ENCODE assay signal across 24 mouse cellular contexts in the genomic region with DNA sequence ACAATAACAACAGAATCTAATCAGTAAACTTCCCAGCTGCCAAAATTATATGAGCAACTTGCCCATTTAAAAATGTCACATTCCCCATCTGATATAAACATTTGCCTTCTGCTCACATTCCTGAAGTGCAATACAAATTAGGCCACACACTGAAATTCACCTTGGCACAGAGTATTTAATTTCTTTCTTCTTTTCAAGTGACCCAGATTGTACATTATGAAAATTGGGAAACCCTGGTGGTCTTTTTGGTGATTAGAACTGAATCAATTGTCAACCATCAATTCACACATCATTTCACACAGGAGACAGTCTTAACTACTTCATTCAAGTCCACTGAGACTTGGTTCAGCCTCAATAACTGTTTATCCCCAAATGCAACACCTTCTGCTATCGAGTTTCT. TPM values are rescaled to one million over a fixed set of nuclear protein-coding genes. Genes with fewer than 3 reads are reported as not detected.
DNase-seq lines count a peak whose midpoint lies in the region; ATAC-seq and TF ChIP-seq lines count a peak whose summit lies in the region.
"Had no signal": no experiment of that assay in that cellular context is flagged by ENCODE, and none has a peak within 500 bp of the region (broad histone marks: within the 10 kb centered on the region; RNA-seq: fewer than 3 reads in every experiment).

No protein-coding gene starts in this region.

- no peaks in the 10 kb centered on the region for H3K27me3 ChIP-seq in forebrain, embryonic 13.5 days
- H3K27me3 ChIP-seq in forebrain, embryonic 12.5 days = peaks cover 4% of the 10 kb centered on the region; the same call in 1 of the 2 replicates
- H3K27me3 ChIP-seq in MEL (ENCODE audit: control insufficient read depth in 1 of 2, insufficient read depth in 2 of 2, low read length in 2 of 2) = no peaks in the 10 kb centered on the region
- H3K27me3 ChIP-seq: embryonic facial prominence, embryonic 13.5 days; heart, embryonic 15.5 days; hindbrain, embryonic 13.5 days had no signal

- no peak for TF ChIP-seq RAD21 in MEL (IDR thresholded peaks at IDR 0.05; ENCODE audit: low read depth, low read length)

- no peak overlapping the region for H3K27ac ChIP-seq in forebrain, embryonic 13.5 days
- H3K27ac ChIP-seq in forebrain, embryonic 12.5 days = no peak overlapping the region
- peak overlapping the region; percentile 58 for H3K27ac ChIP-seq in MEL (ENCODE audit: control insufficient read depth, low read depth, low read length)
- H3K27ac ChIP-seq: embryonic facial prominence, embryonic 13.5 days; heart, adult 2 months; heart, embryonic 15.5 days; hindbrain, embryonic 13.5 days; hindbrain, postnatal 0 days had no signal

- H3K4me1 ChIP-seq in forebrain, embryonic 13.5 days = peaks cover 13% of the 10 kb centered on the region
- no peaks in the 10 kb centered on the region for H3K4me1 ChIP-seq in forebrain, embryonic 12.5 days
- H3K4me1 ChIP-seq in MEL (ENCODE audit: control insufficient read depth in 1 of 2, insufficient read depth in 2 of 2, low read length in 2 of 2) = peaks cover 3 to 10% of the 10 kb centered on the region in 2 experiments
- H3K4me1 ChIP-seq: embryonic facial prominence, embryonic 13.5 days; heart, embryonic 15.5 days; hindbrain, embryonic 13.5 days had no signal

- H3K4me2 ChIP-seq in forebrain, embryonic 13.5 days = no peak overlapping the region
- H3K4me2 ChIP-seq in forebrain, embryonic 12.5 days = no peak overlapping the region
- H3K4me2 ChIP-seq: embryonic facial prominence, embryonic 13.5 days; heart, embryonic 11.5 days; heart, embryonic 15.5 days; hindbrain, embryonic 13.5 days had no signal

- no peaks in the 10 kb centered on the region for H3K9me3 ChIP-seq in forebrain, embryonic 13.5 days (replicated peaks)
- H3K9me3 ChIP-seq in forebrain, embryonic 12.5 days = no peaks in the 10 kb centered on the region
- H3K9me3 ChIP-seq in MEL (replicated peaks; ENCODE audit: insufficient read depth, low read length) = no peaks in the 10 kb centered on the region
- H3K9me3 ChIP-seq: embryonic facial prominence, embryonic 13.5 days; heart, embryonic 15.5 days; hindbrain, embryonic 13.5 days had no signal

- no peak for TF ChIP-seq CTCF in MEL (IDR thresholded peaks at IDR 0.05 in 2 of 3, conservative IDR thresholded peaks at IDR 0.05 in 1 of 3; ENCODE audit: control insufficient read depth in 1 of 3, insufficient read depth in 1 of 3, low read depth in 2 of 3, low read length in 3 of 3, poor library complexity in 1 of 3, severe bottlenecking in 1 of 3)
- no peak for TF ChIP-seq CTCF in brain, embryonic 14.5 days (IDR thresholded peaks at IDR 0.05; ENCODE audit: borderline replicate concordance, extremely low read depth, insufficient read depth, insufficient read length)

- no peaks in the 10 kb centered on the region for H3K79me2 ChIP-seq in MEL (ENCODE audit: control insufficient read depth, insufficient read depth, low read length, poor library complexity)

- peak; percentile 58; the same call in 1 of the 2 replicates for ATAC-seq in forebrain, embryonic 13.5 days
- no peak for ATAC-seq in forebrain, embryonic 12.5 days (ENCODE audit: low FRiP score)
- ATAC-seq: hindbrain, postnatal 0 days had no signal

- H3K4me3 ChIP-seq in forebrain, embryonic 13.5 days = no peak overlapping the region
- H3K4me3 ChIP-seq in forebrain, embryonic 12.5 days (replicated peaks) = no peak overlapping the region
- H3K4me3 ChIP-seq in MEL (ENCODE audit: control insufficient read depth in 1 of 2, insufficient read depth in 1 of 2, low read depth in 2 of 2, low read length in 2 of 2) = no peak overlapping the region
- H3K4me3 ChIP-seq: embryonic facial prominence, embryonic 13.5 days; heart, adult 2 months; heart, embryonic 15.5 days; hindbrain, embryonic 13.5 days had no signal

- no peak for DNase-seq in MEL (ENCODE audit: low read depth, low spot score)
- DNase-seq in brain, embryonic 14.5 days (ENCODE audit: low read depth) = peak; percentile 71
- peak; percentile 95 for DNase-seq in retina, postnatal 1 day
- DNase-seq in layer of hippocampus, adult 18-20 months (ENCODE audit: low spot score in 2 of 2) = no peak
- DNase-seq in testis, postnatal 14 days (ENCODE audit: low spot score) = no peak
- DNase-seq: adrenal gland, adult 2 months; adrenal gland, postnatal 25 days; cerebellum, adult 11 months; cerebellum, adult 9-10 months; cerebellum, postnatal 25 days; gastrocnemius, postnatal 14 days; heart, adult 2 months; heart, postnatal 14 days had no signal

- no peak for TF ChIP-seq POLR2A in MEL (IDR thresholded peaks at IDR 0.05; ENCODE audit: control insufficient read depth in 1 of 2, insufficient read depth in 1 of 2, low read depth in 1 of 2, low read length in 2 of 2, poor library complexity in 1 of 2)
- TF ChIP-seq POLR2A in brain, embryonic 14.5 days (IDR thresholded peaks at IDR 0.05; ENCODE audit: borderline replicate concordance, extremely low read depth, insufficient read depth, insufficient read length, poor library complexity, severe bottlenecking) = no peak

- WGBS in forebrain, embryonic 13.5 days = 21% methylated on average over 1 of the region's 1 CpGs
- 24% methylated on average over 1 of the region's 1 CpGs for WGBS in forebrain, embryonic 12.5 days

- no peak for TF ChIP-seq EP300 in MEL (IDR thresholded peaks at IDR 0.05; ENCODE audit: low read depth in 1 of 2, low read length in 2 of 2)

- no peaks in the 10 kb centered on the region for H3K36me3 ChIP-seq in forebrain, embryonic 13.5 days (ENCODE audit: poor library complexity, severe bottlenecking)
- no peaks in the 10 kb centered on the region for H3K36me3 ChIP-seq in forebrain, embryonic 12.5 days (replicated peaks)
- H3K36me3 ChIP-seq in MEL (ENCODE audit: control insufficient read depth in 1 of 2, insufficient read depth in 2 of 2, low read length in 2 of 2) = peaks cover 0 to 13% of the 10 kb centered on the region in 2 experiments; a peak in 2 of 4 replicates
- H3K36me3 ChIP-seq: heart, embryonic 15.5 days; hindbrain, embryonic 13.5 days had no signal

- no peak overlapping the region for H3K9ac ChIP-seq in forebrain, embryonic 13.5 days
- no peak overlapping the region for H3K9ac ChIP-seq in forebrain, embryonic 12.5 days
- no peak overlapping the region for H3K9ac ChIP-seq in MEL (ENCODE audit: control insufficient read depth, low read depth, low read length, poor library complexity, severe bottlenecking)
- H3K9ac ChIP-seq: embryonic facial prominence, embryonic 13.5 days; heart, embryonic 15.5 days; hindbrain, embryonic 13.5 days had no signal

TF ChIP-seq in MEL, 35 proteins besides CTCF, POLR2A, EP300 and RAD21:
- TF ChIP-seq MEF2A (IDR thresholded peaks at IDR 0.05; ENCODE audit: extremely low read depth, insufficient replicate concordance, low read depth, low read length, poor library complexity, severe bottlenecking) (no peak), BHLHE40 (IDR thresholded peaks at IDR 0.05; ENCODE audit: borderline replicate concordance, low read depth, low read length) (no peak)
TF ChIP-seq in MEL: peak in this region for 0.

RNA-seq across cellular contexts. Expression of a gene that starts 44.1 kb away (rescaled TPM):
- not detected in 2 replicates for polyA plus RNA-seq in forebrain, embryonic 13.5 days (2015; fragmentation: Nextera tagmentation; extraction: Ambion mirVana)
- not detected in 2 replicates for polyA plus RNA-seq in forebrain, embryonic 12.5 days (2016; fragmentation: Nextera tagmentation; extraction: Ambion mirVana)
- not detected in 2 replicates for total RNA-seq in MEL (2012; rRNA removed)
- not detected for polyA plus RNA-seq in MEL (2012; ENCODE audit: insufficient read depth in 1 of 2, insufficient read length in 2 of 2, low read depth in 1 of 2, low replicate concordance in 2 of 2, missing spikeins in 1 of 2)
- 0.03 TPM in 1 of 2 replicates, not detected in the other for polyA plus RNA-seq in brain, embryonic 14.5 days (2012; rRNA removed)
- not detected for total RNA-seq in layer of hippocampus, adult 18-20 months (2021)
- total RNA-seq: adrenal gland, adult 2 months; adrenal gland, postnatal 25 days; gastrocnemius, adult 18-20 months; gastrocnemius, postnatal 14 days; heart, adult 2 months; hindbrain, postnatal 0 days had no signal
- polyA plus RNA-seq: adrenal gland, adult 2 months; C2C12; cortical plate, adult 2 months; embryonic facial prominence, embryonic 13.5 days; gonadal fat pad, adult 2 months; heart, adult 2 months; heart, embryonic 11.5 days; hindbrain, postnatal 0 days had no signal

Comparison
In these comparisons a context has a peak if more than half of its experiments do, and no peak if none do; other contexts are left out.
1. DNase-seq: peak in brain, embryonic 14.5 days (single experiment) and retina, postnatal 1 day (single experiment); none in MEL (single experiment), layer of hippocampus, adult 18-20 months (0 of 2) and testis, postnatal 14 days (single experiment).